Mouse (Mus musculus) ES-Bruce4 (cell line): ENCODE measurements around the gene Zswim4. TPM values are rescaled to one million over a fixed set of nuclear protein-coding genes. Genes with fewer than 3 reads are reported as not detected.

ENCODE experiments used
- H3K27ac ChIP-seq: 2 replicates; pipeline ENCODE4 v1.5.1; 2012; ENCODE audit warnings: low read length, inconsistent platforms; ENCODE audit not compliant: insufficient read depth
- H3K27me3 ChIP-seq: 2 replicates; pipeline ENCODE4 v1.6.1; 2012; ENCODE audit warnings: mild to moderate bottlenecking, low read length, inconsistent platforms; ENCODE audit not compliant: control insufficient read depth, poor library complexity, insufficient read depth, severe bottlenecking
- H3K36me3 ChIP-seq: 2 replicates; pipeline ENCODE4 v1.6.1; 2012; ENCODE audit warnings: inconsistent platforms, mild to moderate bottlenecking, low read length, moderate library complexity; ENCODE audit not compliant: control insufficient read depth, poor library complexity, insufficient read depth, severe bottlenecking
- H3K4me1 ChIP-seq: one replicate; pipeline ENCODE4 v1.8.1; 2011; ENCODE audit warnings: low read length; ENCODE audit not compliant: control insufficient read depth, insufficient read depth
- H3K4me3 ChIP-seq: 2 replicates; pipeline ENCODE4 v1.5.1; 2011; ENCODE audit warnings: low read depth, mild to moderate bottlenecking, low read length
- H3K9ac ChIP-seq: 2 replicates; pipeline ENCODE4 v1.6.1; 2012; ENCODE audit warnings: low read depth, mild to moderate bottlenecking, inconsistent platforms; ENCODE audit not compliant: poor library complexity, severe bottlenecking
- H3K9me3 ChIP-seq: replicated peaks from 2 replicates; pipeline ENCODE4 v1.6.1; 2012; ENCODE audit warnings: mild to moderate bottlenecking, low read length, inconsistent platforms; ENCODE audit not compliant: control insufficient read depth, poor library complexity, insufficient read depth, severe bottlenecking
- CTCF ChIP-seq: IDR thresholded peaks from one replicate; pipeline ENCODE4 v1.8.1; 2011; ENCODE audit warnings: low read depth, low read length
- EP300 ChIP-seq: IDR thresholded peaks from 2 replicates; pipeline ENCODE4 v1.6.1; 2011; ENCODE audit warnings: low read depth, low read length; ENCODE audit not compliant: insufficient read depth
- POLR2A ChIP-seq: IDR thresholded peaks from one replicate; pipeline ENCODE4 v1.8.1; 2011; ENCODE audit warnings: low read length; ENCODE audit not compliant: insufficient read depth
- polyA plus RNA-seq: library from polyadenylated mRNA; stranded (reverse); fragments of >200 nt; gene quantifications from 2 replicates; pipeline ENCODE4 v1.2.4, GENCODE M21; 2011; ENCODE audit warnings: low read depth; ENCODE audit not compliant: missing spikeins, insufficient read depth, insufficient read length

Zswim4 gene
- polyA plus RNA-seq, 1 experiment = 14.8 TPM

DNA sequence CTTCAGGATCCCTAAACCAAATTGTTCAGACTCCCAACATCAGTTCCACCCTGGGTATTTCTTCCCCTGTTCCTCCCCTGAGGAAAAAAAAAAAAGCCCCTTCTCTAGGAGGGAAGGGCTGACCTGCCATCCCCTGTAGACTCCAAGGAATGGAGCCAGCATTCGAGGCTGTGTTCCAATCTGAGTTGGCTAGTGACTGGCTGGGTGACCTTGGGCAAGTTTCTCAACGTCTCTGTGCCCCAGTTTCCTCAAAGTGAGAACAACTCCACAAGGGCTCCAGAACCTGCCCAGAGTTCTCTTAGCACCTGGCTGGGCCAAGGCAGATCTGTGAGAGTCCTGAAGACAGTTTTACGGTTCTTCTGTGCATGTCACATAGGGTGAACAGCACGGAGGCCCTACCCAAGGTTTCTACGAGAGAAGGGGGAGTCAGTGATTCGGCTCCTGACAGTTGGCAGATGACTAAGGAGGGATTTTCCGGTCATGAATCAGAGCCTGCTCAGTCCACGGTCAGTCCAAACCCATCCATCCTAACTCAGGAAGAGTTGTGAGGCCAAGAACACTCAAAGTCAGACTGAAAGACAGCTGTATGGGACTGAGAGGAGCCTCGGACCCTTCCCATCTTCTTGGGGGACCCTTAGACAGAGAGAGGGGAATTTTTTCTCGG, 977 bp downstream of the Zswim4 start:
- peak overlapping the region; percentile 95 for H3K9ac ChIP-seq
- H3K27me3 ChIP-seq = no peaks in the 10 kb centered on the region
- H3K27ac ChIP-seq = no peak overlapping the region
- TF ChIP-seq CTCF (no peak), EP300 (no peak), POLR2A (no peak)
- no peaks in the 10 kb centered on the region for H3K9me3 ChIP-seq
- no peaks in the 10 kb centered on the region for H3K36me3 ChIP-seq
- peak overlapping the region; percentile 72 for H3K4me3 ChIP-seq
- peaks cover 2% of the 10 kb centered on the region for H3K4me1 ChIP-seq

DNA sequence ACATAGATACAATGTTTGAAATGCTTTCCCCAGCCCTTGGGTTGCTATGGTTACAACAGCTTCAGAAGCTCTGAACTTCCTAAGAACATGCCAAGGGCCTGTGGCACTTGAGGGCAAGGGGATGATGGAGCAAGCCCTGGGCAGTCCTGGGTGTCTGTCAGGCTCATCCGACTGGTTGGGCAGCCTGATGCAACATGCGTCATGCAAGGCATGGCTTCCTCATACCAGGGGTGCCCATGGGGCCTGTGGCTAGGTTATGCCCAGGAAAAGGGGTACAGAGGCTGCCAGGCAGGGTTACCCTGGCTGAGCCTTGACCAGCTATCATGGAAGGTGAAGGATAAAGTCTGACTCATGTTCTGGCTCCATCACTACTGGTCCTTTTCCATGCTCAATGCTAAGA, 3.8 kb downstream of the Zswim4 start:
- no peak overlapping the region for H3K27ac ChIP-seq
- TF ChIP-seq CTCF (no peak), POLR2A (no peak), EP300 (no peak)
- H3K9ac ChIP-seq = no peak overlapping the region
- H3K9me3 ChIP-seq = no peaks in the 10 kb centered on the region
- no peak overlapping the region for H3K4me3 ChIP-seq
- no peaks in the 10 kb centered on the region for H3K27me3 ChIP-seq
- no peaks in the 10 kb centered on the region for H3K4me1 ChIP-seq
- H3K36me3 ChIP-seq = peaks cover 6% of the 10 kb centered on the region; the same call in 1 of the 2 replicates

DNA sequence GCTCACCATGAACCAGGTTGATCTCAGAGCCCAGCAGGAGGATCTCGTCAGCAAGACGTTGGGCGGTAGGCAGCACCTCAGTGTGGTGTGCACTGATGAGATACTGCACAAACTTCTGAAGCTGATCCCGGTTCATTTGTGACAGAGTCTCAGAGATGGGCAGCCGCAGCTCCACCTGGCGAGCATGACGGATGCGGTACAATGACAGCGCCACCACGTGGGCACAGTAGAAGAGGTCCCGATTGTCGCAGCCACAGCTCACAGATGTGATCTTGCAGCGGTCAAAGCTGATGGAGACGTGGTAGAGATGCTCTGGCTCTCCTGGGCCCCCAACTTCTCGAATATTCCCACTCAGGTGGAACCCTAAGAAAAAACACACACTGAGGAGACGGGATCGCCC, 6.1 kb downstream of the Zswim4 start:
- Histone ChIP-seq H3K4me1 (no peaks in the 10 kb centered on the region), H3K4me3 (no peak overlapping the region), H3K9me3 (no peaks in the 10 kb centered on the region), H3K27ac (no peak overlapping the region), H3K9ac (no peak overlapping the region), H3K27me3 (no peaks in the 10 kb centered on the region), H3K36me3 (peaks cover 9% of the 10 kb centered on the region; the same call in 1 of the 2 replicates)
- peak; percentile 99 for TF ChIP-seq CTCF
- no peak for TF ChIP-seq POLR2A
- TF ChIP-seq EP300 = no peak

DNA sequence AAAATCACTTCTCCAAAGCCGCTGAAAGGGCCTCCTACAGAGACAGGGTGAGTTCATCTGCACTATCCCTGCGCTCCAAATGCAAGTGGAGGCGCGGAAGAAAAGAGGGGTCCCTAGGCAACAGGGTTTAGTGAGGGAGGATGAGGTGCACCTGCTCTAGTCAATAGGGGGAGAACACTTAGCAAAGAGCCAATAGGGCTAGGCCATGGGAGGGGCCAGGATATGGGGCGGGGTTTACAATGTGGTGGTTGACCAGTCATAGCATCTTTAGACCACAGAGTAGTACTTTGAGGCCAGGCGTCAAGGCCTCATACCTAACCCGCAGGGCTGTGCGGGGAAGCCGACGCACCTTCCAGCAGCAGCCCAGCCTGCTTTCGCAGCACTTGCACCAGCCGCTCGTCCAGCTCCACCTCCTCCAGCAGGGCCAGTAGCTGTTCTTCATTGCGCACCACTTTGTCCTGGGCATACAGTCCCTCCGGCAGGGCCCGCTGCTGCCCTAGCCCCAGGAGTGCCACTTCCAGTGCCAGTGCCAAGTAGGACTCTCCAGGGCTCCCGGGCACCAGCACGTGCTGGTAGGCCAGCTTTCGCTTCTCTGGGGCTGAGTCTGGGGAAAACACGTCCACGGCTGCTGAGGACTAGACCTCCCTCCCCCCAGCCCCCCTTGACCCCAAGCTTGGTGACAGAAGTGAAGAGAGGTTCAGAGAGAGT, 13.4 kb downstream of the Zswim4 start:
- TF ChIP-seq CTCF = no peak
- TF ChIP-seq EP300 = no peak
- TF ChIP-seq POLR2A = no peak
- Histone ChIP-seq H3K9ac (peak overlapping the region; percentile 30), H3K27me3 (no peaks in the 10 kb centered on the region), H3K27ac (peak overlapping the region; percentile 9; the same call in 1 of the 2 replicates), H3K4me1 (peaks cover 4% of the 10 kb centered on the region), H3K4me3 (peak overlapping the region; percentile 53), H3K36me3 (peaks cover 16% of the 10 kb centered on the region), H3K9me3 (no peaks in the 10 kb centered on the region)

DNA sequence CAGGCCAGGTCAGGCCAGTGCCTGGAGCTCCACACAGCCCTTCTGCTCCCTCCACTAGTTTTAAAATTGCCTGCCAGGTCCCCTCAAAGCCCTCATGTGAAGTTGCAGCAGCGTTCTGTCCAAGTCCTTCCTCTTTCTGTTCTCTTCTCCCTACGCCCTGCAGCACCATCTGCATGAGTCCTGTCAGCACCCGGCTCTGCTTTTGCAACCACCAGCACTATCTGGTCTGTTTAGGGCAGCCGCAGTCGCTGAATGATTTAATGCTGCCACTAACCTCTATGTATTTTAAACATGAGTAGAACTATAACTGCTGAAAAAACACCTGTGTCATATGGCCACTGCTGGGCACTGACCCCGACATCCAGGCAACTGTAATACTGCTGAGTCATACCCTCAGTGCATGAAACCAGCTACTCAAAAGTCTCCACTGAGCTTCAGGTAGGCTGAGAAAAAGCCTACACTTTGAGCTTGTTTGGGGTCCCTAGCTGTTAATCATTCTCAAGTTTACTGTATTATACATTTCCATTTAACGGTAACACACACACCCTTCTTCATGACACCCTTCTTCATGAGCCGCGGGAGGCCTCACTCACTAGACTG, 14.2 kb downstream of the Zswim4 start:
- Histone ChIP-seq H3K27me3 (no peaks in the 10 kb centered on the region), H3K27ac (peak overlapping the region; percentile 30), H3K9me3 (no peaks in the 10 kb centered on the region), H3K4me1 (peaks cover 4% of the 10 kb centered on the region), H3K36me3 (peaks cover 20% of the 10 kb centered on the region), H3K4me3 (peak overlapping the region; percentile 53), H3K9ac (peak overlapping the region; percentile 30)
- TF ChIP-seq POLR2A = no peak
- no peak for TF ChIP-seq EP300
- TF ChIP-seq CTCF = no peak
